Mouse (Mus musculus) MEL (cell line): Measurements from ENCODE around the gene Zcchc10. TPM values are rescaled to one million over a fixed set of nuclear protein-coding genes. Genes with fewer than 3 reads are reported as not detected.

Experiments
- DNase-seq: peaks from one replicate; pipeline ENCODE4 v3.0.0; 2011; ENCODE audit warnings: low read depth, low spot score
- H3K27ac ChIP-seq: 2 replicates; pipeline ENCODE4 v1.5.1; 2012; ENCODE audit warnings: low read depth, mild to moderate bottlenecking, control low read depth, low read length, moderate library complexity; ENCODE audit not compliant: control insufficient read depth
- H3K27me3 ChIP-seq, 2 experiments: fragments of 150-350 bp in 1 of 2; sonication (generic) in 1 of 2; 2 replicates each; pipeline ENCODE4 v1.6.1; 2012; ENCODE audit warnings: low read length in 2 of 2, mild to moderate bottlenecking in 2 of 2, improper control_type of control experiment in 1 of 2, moderate library complexity in 1 of 2; ENCODE audit not compliant: insufficient read depth in 2 of 2, control insufficient read depth in 1 of 2
- H3K36me3 ChIP-seq, 2 experiments: 2 replicates each; pipeline ENCODE4 v1.6.1; 2012 to 2014; ENCODE audit warnings: low read length in 2 of 2, improper control_type of control experiment in 1 of 2, inconsistent platforms in 1 of 2, mild to moderate bottlenecking in 1 of 2; ENCODE audit not compliant: insufficient read depth in 2 of 2, control insufficient read depth in 1 of 2
- H3K4me1 ChIP-seq, 2 experiments: fragments of 150-350 bp in 1 of 2; sonication (generic) in 1 of 2; 2 replicates each; pipeline ENCODE4 v1.6.1; 2012; ENCODE audit warnings: low read length in 2 of 2, improper control_type of control experiment in 1 of 2, mild to moderate bottlenecking in 1 of 2; ENCODE audit not compliant: insufficient read depth in 2 of 2, control insufficient read depth in 1 of 2
- H3K4me3 ChIP-seq, 2 experiments: fragments of 150-350 bp in 1 of 2; sonication (generic) in 1 of 2; 2 replicates each; pipeline ENCODE4 v1.5.1; 2012; ENCODE audit warnings: low read depth in 2 of 2, low read length in 2 of 2, mild to moderate bottlenecking in 2 of 2, moderate library complexity in 2 of 2, control low read depth in 1 of 2, improper control_type of control experiment in 1 of 2; ENCODE audit not compliant: control insufficient read depth in 1 of 2, insufficient read depth in 1 of 2
- H3K79me2 ChIP-seq: 2 replicates; pipeline ENCODE4 v1.6.1; 2012; ENCODE audit warnings: mild to moderate bottlenecking, low read length, moderate library complexity; ENCODE audit not compliant: control insufficient read depth, poor library complexity, insufficient read depth
- H3K9ac ChIP-seq: 2 replicates; pipeline ENCODE4 v1.6.1; 2012; ENCODE audit warnings: low read depth, mild to moderate bottlenecking, control low read depth, low read length, moderate library complexity; ENCODE audit not compliant: control insufficient read depth, poor library complexity, severe bottlenecking
- H3K9me3 ChIP-seq: fragments of 150-350 bp; sonication (generic); replicated peaks from 2 replicates; pipeline ENCODE4 v1.6.1; 2012; ENCODE audit warnings: mild to moderate bottlenecking, low read length, improper control_type of control experiment, moderate library complexity; ENCODE audit not compliant: insufficient read depth
- RCOR1 ChIP-seq: IDR thresholded peaks from 2 replicates; pipeline ENCODE4 v1.6.1; 2012; ENCODE audit warnings: low read depth, mild to moderate bottlenecking, inconsistent platforms, low read length, improper control_type of control experiment
- polyA plus RNA-seq, 2 experiments: library from polyadenylated mRNA; stranded (reverse) in 1 of 2; unstranded in 1 of 2; fragments of >175 nt in 1 of 2; fragments of >200 nt in 1 of 2; gene quantifications; 2 replicates each; pipeline versions ENCODE4 v1.2.1 to v1.2.4; 2012; ENCODE audit warnings: low replicate concordance in 2 of 2, low read depth in 1 of 2; ENCODE audit not compliant: insufficient read length in 2 of 2, insufficient read depth in 1 of 2, missing spikeins in 1 of 2
- total RNA-seq: library from RNA; depleted of rRNA; stranded (reverse); fragments of 300-350 nt; gene quantifications from 2 replicates; pipeline ENCODE4 v1.2.3, GENCODE M21; 2012; rRNA removed

Zcchc10 gene
- total and polyA plus RNA-seq, 3 experiments = 11.6 to 169 (median 36.2) TPM

- Histone ChIP-seq H3K4me1 (peaks cover 0 to 3% of the 10 kb centered on the region in 2 experiments; a peak in 3 of 4 replicates), H3K27ac (no peak overlapping the region), H3K9me3 (no peaks in the 10 kb centered on the region), H3K79me2 (no peaks in the 10 kb centered on the region), H3K27me3 (no peaks in the 10 kb centered on the region), H3K9ac (no peak overlapping the region), H3K36me3 (peaks cover 11 to 34% of the 10 kb centered on the region in 2 experiments), H3K4me3 (no peak overlapping the region)
- no peak for TF ChIP-seq RCOR1
- DNase-seq = no peak
These were observed 54.4 kb downstream of the Zcchc10 start for GRCm38 (mm10) chr11:53378918-53379317.

Other genes starting within 250 kb of the Zcchc10 start
- gene Hspa4, start 24.2 kb upstream of the Zcchc10 start, total RNA-seq = 276 and 301 TPM in 2 replicates
- gene Hspa4, start 24.2 kb upstream of the Zcchc10 start, polyA plus RNA-seq = 100 to 1,000 TPM; 209 to 907 TPM
- 29.0 and 37.7 TPM in 2 replicates for gene Aff4, start 26.2 kb downstream of the Zcchc10 start, total RNA-seq
- gene Aff4, start 26.2 kb downstream of the Zcchc10 start, polyA plus RNA-seq = 100 to 1,000 TPM in 1 of 2 experiments, 10 to 100 TPM in 1; 47.7 to 268 TPM
- gene Leap2, start 98.5 kb downstream of the Zcchc10 start, total RNA-seq = not detected in 2 replicates
- under 1 TPM in 1 of 2 experiments, not detected in 1; 0.24 TPM for gene Leap2, start 98.5 kb downstream of the Zcchc10 start, polyA plus RNA-seq
- gene Uqcrq, start 106.2 kb downstream of the Zcchc10 start, total RNA-seq = 72.4 and 85.3 TPM in 2 replicates
- gene Uqcrq, start 106.2 kb downstream of the Zcchc10 start, polyA plus RNA-seq = 1,000 to 10,000 TPM in 1 of 2 experiments, not detected in 1; 1,130 TPM
- 0.42 and 0.49 TPM in 2 replicates for gene Gdf9, start 106.3 kb downstream of the Zcchc10 start, total RNA-seq
- gene Gdf9, start 106.3 kb downstream of the Zcchc10 start, polyA plus RNA-seq = under 1 TPM in 1 of 2 experiments, not detected in 1; 0.43 TPM
- not detected in 2 replicates for gene Gm10447, start 132.4 kb downstream of the Zcchc10 start, total RNA-seq
- not detected for gene Gm10447, start 132.4 kb downstream of the Zcchc10 start, polyA plus RNA-seq
- gene Shroom1, start 132.5 kb downstream of the Zcchc10 start, total RNA-seq = not detected in 2 replicates
- under 1 TPM in 1 of 2 experiments, not detected in 1; 0.19 TPM for gene Shroom1, start 132.5 kb downstream of the Zcchc10 start, polyA plus RNA-seq
- not detected in 2 replicates for gene Gm9837, start 145.8 kb downstream of the Zcchc10 start, total RNA-seq
- not detected for gene Gm9837, start 145.8 kb downstream of the Zcchc10 start, polyA plus RNA-seq
- not detected in 2 replicates for gene Gm9945, start 155.5 kb downstream of the Zcchc10 start, total RNA-seq
- gene Gm9945, start 155.5 kb downstream of the Zcchc10 start, polyA plus RNA-seq = not detected
- gene Sowaha, start 155.6 kb downstream of the Zcchc10 start, total RNA-seq = not detected in 2 replicates
- gene Sowaha, start 155.6 kb downstream of the Zcchc10 start, polyA plus RNA-seq = not detected
- 199 and 278 TPM in 2 replicates for gene Sept8, start 194.6 kb downstream of the Zcchc10 start, total RNA-seq
- 100 to 1,000 TPM; 196 to 294 TPM for gene Sept8, start 194.6 kb downstream of the Zcchc10 start, polyA plus RNA-seq
- 13.6 and 14.2 TPM in 2 replicates for gene Kif3a, start 242.7 kb downstream of the Zcchc10 start, total RNA-seq
- 10 to 100 TPM; 17.1 to 88.3 TPM for gene Kif3a, start 242.7 kb downstream of the Zcchc10 start, polyA plus RNA-seq